Mouse (Mus musculus) cerebellum, adult (tissue): ENCODE results near the gene Ddx28.

Experiments
- ATAC-seq: cut with Nextera tagmentation; 2 replicates; pipeline ENCODE4 v1.9.2; 2017; ENCODE audit warnings: mild to moderate bottlenecking, moderate library complexity, mixed read lengths; ENCODE audit not compliant: insufficient number of reproducible peaks, low FRiP score, low TSS enrichment

Ddx28 gene

DNA sequence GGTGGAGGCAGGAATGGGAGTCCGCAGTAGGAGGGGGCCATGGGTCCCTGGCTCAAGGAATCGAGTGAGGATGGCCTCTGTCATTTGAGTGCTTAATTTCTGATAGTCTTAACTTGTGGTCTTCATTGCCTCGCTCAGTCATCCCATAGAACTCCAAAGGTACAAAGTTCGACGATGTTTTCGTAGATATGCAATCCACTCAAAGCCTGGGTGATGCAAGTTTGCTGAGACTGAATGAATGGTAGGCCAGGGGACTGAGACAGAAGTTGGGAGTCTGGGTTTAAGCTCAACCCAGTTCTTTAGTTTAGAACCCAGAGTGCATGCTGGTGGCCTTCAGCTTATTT lies at the start of gene Ddx28:
Ddx28 (minus strand) TSS at position 240 of the 344 bp plus-strand sequence.
- no peak; the same call in 1 of the 2 replicates for ATAC-seq

DNA sequence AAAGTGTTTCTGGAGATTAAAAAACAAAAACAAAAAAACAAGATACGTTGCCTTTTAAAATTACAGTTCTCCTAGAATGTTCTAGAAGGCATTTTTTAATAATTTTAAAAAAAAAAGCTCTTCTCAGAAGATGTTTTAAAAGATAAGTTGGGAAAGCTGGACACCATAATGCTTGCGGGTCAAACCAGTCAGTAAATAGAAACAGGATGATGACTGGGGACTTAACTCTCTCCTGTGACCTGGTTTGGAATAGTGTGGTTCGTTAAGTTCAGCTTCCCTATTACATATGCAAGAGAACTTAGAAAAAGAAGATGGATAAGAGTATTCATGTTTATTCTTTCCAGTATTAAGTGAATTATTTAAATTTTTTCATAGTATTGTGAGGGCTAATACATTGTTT lies 48.8 kb upstream of the Ddx28 start:
- ATAC-seq, result no peak

DNA sequence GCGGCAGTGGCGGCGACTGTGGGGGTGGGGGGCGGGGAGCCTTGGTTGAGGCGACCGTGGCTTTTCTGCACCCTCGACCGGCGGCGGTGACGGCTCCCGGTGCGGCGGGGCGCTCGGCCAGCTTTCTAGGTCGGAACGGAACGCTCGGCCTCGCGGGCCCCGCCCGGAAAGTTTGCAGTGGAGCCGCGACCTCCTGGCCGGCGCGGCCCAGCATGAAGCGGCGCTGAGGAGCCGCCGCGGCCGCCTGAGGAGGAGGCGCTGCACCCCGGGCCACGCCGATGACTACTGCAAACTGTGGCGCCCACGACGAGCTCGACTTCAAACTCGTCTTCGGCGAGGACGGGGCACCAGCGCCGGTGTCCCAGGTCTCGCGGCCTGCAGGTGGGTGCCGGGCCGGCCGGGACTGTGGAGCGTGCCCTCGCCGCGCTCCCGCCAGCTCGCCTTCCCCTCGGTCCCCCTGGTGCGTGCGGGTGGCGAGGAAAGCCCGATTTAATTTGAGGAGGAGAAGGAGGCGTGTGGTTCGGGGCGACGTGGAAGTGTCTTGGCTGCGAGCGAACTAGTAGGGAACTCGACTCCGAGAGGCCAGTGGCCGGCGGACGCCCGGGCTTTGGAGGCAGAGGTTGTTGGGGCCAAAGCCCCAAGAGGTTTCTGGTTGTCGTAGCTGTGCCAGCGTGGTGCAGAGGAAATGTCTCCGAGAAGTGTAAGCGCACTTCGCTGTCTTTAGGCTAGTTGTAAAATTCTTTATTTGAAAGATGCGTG lies 48.1 kb upstream of the Ddx28 start:
- peak; percentile 72 for ATAC-seq

DNA sequence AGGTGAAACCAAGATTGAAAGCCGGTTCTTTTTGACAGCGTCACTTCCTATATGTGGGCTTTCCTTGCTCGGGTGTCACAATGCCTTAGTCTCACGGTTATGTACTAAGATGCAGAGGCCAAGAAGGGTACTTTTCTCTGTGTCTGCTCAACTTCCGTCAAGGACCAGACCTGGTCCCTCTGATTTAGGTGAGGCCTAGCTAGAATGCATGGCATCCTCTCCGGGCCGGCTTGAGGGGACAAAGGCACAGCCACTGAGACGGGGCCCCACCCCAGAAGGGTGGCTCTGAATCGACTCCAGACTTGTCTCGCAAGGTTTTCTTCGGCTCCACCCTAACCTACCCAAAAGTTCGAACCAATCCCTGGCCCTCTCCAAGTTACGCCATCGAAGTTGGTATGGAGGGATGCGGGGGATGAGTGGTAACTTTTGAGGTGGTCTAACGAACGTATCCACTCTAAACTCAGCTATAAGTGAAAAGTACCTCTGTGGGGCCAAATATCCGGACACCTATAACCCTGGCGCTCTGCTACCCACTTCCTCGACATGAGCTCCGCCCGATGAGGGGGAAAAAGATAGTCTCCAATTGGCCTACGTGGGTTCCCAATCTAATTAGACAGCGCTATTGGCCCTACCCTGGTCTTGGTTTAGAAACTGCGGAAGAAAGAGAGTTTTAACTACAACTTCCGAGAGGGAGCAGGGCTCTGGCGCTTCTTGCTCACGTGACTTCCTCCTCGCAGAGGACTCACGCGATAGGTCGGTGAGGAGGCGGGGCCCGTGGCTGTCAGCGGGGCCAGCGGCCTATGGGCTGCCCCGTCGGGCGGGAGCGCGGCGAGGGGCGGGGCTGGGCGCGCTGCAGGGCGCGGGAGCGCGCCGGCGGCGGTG lies 47.3 kb upstream of the Ddx28 start, which contains the start of gene Nfatc3:
Nfatc3 (plus strand) TSS at position 110 of the 882 bp plus-strand sequence.
- ATAC-seq, result peak; percentile 98

DNA sequence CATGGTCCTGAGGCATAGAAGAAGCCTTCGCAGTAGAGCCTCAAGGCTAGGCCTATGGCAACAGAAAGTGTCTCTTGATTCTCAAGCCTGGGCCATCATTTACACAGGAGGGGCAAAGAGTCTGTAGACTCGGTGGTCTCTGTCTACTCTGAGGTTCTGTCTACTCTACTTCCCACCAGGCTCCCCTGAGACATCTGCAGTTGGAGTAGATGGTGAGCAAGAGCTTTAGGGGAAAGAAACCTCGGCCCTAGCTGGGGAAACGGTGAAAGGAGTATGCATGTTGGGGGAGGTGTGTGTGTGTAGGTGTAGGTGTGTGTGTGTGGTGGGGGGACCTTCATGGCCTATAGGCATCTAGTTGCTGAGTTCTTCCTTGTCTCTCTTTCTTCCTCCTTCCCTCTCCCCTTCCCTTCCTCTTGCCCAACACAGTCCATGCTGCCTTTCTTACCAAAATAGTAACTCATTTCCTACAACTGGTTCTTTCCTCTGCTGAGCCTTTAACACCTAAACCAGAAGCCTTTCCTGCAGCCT lies 44.8 kb upstream of the Ddx28 start:
- no peak for ATAC-seq

DNA sequence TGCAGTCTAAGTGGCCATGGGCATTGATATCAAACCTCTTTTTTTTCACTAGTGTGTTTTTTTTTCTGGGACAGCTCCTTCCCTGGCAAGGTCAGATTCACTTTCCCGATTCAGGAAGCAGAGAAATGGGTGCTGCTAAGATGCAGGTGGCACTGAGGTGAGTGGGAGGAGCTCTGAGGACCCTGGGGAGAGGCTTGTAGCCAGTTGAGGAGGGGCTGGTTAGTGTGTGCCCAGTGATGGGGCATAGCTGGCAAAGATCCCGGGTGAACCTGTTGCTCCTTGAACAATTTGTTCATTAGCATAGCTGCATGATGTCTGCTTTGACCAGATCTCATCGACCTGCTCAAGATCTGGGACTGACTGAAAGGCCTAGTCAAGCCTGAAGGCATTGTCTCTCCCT lies 43.4 kb upstream of the Ddx28 start:
- no peak for ATAC-seq

DNA sequence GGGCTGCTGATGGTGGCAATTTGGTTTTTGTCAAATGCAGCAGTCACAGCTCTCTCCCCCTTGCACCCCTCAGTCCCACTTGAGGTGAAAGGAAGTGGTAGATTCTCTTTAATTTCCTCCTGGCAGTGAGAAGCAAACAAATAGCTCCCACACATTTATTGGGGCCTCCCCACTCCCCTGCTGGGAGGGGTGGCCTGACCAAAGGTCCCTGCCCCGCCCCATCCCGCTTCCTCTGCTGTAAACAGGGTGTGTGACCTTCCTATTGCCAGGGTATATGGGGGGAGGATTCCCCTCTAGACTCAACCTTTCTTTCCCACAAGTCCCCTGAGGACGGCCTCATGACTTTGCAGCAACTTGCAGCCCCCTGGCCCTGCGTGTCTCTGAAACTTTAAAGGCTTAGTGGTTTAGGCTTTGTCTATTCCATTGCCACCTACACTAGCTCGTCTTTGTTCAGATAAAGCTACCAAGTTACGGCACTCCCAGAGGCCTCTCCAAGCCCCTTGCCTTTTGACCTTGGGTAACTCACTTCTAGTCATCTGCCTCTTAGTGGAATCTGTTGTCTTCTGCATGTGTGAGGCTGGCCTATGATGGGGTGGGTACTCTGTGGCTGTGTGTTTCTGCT lies 42.6 kb upstream of the Ddx28 start:
- no peak for ATAC-seq

DNA sequence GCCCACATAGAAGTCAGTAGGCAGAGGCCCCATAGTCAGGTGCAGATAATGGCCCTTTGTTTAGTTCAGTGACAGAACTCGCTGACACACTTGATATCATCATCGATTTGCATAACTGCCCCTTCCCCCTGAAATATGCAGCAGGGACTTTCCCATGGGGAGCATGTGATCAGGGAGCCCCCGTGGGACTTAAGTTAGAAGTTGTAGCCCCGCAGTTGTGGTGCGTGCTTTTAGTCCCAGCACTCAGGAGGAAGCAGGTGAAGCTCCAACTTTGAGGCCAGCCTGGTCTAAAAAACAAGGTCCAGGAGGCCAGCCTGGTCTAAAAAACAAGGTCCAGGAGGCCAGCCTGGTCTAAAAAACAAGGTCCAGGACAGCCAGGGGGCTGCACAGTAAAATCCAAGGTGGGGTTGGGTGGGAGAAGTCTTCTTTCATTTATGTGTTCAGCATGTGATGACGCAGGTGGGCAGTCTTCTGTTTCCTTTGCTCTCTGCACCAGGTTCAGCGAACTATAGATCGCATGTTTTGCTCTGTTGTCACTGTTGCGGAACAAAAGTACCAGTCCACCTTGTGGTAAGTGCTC lies 40.9 kb upstream of the Ddx28 start:
- no peak for ATAC-seq

DNA sequence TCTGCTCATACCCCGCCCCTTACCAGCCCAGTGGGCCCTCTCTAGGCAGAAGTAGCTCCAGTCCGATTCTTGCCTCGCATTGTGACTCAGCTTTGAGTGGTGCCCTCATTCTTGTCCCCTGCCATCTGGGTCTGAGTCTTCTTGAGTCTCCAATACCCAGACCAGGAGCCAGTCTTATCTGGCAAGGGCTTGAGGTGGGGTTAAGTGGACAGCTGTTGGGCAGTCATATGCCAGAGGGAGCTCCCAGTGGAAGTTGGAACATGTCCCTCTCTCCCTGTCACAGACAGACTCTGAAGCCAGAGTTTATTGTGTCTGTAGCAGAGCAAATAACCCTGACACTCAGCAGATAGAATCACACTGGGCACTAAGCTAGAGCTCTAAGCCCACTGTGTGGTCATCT lies 39.4 kb upstream of the Ddx28 start:
- ATAC-seq, result no peak

DNA sequence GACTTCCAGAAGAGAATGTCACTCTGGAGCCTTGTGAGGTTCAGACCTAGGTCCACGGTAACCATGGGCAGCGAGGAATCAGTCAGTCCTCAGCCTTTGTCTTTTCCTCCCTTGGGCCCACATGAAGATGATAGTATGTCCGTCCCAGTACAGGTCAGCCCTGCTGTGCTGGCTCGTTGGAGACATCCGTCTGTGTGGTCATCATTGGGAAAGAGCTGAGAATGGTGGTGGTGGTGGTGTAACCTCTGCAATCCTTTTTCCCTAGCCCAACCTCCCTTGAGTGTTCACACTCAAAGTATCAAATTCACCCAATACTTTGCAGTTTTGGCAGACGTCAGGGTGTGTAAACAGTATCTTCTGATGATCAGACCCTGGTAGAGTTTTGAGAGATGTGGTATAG lies 38.2 kb upstream of the Ddx28 start:
- ATAC-seq, result no peak

DNA sequence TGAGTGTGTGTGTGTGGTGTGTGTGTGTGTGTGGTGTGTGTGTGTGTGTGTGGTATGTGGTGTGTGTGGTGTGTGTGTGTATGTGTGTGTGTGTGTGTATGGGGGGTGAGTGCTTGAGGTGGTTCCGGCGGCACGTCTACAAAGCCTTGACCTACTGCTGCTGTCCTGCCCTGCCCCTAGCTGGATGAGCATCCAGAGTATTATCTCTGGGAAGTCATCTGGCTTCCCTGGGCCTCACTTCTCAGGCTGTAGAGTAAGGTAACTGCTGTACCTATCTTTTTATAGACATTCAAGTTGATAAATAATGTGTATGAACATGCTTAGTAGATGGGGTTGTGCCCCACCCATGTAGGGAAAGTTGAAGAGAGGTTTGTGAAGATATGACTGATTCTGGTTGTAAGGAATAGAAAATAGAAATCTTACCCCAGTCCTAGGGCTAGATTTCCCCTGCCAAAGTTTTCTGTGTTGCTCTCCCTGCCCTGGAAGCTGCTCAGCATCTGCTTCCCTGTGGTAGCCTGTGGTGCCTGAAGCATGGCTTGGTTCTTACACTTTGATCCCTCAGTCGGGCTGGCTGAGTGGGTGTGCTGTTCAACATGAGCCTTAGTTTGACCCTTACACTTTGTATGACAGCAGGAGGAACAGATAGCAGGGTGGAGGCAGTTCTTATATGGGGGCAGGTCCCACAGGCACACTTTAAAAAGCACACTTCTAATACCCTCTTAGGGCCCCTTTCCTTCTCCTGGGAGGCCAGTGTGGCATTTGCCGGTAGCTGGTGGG lies 36.4 kb upstream of the Ddx28 start:
- no peak for ATAC-seq

DNA sequence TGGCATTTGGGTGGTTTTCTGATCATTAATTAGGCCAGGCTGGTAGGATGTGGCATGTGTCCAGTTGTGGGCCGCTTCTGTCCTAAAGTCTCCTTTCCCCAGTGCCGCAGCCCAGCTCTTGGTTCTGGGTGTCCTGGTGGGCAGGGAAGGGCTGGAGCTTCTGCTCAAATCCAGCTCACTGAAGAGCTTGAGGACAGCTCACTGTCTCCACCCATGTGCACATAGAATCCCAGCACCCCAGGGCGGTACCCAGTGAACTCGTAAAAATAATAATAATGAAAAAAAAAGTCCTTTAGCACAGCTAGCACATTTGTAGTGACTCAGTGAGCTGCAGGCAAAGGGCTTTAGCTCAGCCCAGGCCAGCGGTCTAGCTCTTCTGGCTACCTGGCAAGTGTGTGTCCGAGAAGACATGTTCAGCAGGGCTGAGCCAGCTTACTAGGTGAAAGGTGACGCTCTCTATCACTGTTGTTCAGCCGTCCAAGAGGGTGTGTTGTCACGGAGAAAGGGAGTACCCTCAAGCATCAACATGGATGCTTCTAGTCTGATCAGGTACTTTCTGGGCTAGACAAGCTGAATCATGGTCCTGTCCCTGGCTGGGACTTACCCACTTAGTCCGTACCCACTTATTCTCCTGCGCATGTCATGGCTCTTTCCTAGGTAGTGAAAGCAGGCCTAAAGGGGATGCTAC lies 35.3 kb upstream of the Ddx28 start:
- ATAC-seq, result no peak

DNA sequence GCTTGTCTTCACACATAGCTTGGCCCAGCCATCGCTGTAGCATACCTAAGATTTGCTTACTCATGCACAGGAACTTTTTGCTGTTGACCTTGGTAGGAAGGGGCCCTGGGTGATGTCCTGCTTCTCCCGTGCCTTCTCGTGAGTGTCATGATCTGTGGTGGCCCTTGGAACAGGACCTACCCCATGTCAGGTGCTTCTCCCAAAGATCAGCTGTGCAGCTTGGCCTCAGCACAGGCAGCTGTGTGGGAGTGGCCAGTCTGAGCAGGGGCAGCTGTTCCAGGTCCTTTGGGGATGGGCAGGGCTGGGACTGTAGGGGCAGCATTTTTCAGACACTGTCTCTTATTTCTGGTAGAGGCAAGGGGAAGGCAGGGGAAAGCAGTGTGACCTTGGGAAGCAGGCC lies 32.5 kb upstream of the Ddx28 start:
- no peak for ATAC-seq

DNA sequence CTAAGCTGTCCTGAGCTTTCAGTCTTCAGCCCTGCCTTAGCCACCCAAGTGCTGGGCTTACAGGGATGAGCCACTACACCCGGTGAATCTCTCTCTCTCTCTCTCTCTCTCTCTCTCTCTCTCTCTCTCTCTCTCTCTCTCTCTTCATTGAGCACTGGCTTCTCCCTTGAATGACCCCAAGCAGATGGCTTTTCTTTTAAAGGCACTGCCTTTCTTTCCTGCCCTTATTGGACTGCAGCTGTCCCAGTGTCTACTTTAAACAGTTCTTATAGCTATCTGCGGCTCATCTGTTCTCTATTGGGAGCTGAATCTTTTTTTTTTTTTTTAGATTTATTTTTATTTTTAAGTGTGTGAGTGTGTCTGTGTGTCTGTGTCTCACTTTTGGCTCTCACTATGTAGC lies 31.4 kb upstream of the Ddx28 start:
- no peak for ATAC-seq

DNA sequence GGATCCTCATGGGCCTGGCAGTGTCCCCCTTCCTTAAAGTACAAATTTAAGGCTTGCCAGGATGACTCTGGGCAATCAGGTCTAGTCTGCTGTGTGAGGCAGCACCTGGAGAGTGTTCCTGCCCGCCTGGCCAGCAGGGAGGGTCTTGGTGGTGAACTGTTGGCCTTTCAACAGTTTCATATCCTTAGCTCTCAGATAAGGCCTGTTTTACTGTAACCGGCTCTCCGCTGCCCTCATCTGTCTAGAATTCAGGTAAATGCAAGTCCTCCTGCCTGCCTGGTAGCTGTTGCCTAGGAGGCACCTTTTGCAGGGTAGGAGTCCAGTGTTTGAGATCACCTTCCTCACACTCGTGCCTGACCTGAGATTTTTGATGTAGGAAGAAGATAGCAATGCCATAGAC lies 28.5 kb upstream of the Ddx28 start:
- ATAC-seq, result no peak

DNA sequence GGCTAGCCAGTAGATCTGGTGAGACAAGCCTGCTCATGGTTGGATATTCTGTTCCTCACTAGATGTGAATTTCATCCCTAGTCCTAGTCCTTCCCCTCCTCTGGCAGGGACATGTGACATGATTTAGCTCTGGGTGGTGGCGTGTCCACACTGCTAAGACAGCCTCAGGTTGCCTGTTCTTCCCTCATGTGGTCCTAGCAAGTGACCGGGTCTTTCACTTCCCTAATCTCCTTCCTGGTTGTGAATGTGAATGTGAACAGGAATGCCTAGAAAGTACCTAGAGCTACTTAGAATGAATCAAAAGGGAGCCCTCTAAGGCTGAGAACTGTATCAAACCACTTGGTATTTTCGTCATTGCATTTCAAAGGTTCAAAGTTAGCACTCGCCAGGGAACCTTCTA lies 27.9 kb upstream of the Ddx28 start:
- ATAC-seq, result no peak

DNA sequence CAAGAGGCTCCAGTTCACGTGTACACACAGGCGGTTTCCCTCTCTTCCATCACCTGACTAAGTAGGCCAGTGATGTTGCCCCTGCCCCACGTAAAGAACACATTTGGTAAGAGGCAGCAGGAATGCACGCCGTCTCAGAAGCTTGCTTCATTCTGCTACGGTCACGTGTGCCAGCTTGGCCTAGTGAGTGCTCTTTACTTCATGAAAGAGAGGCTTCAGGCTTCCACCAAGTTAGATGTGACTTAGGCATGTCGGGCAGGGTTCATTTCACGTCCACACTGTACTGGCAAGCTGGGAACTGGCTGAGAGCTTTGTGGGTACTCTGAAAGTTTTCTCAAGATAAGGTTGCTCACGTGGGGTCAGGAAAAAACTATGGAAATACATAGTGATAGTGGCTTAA lies 27.0 kb upstream of the Ddx28 start:
- no peak for ATAC-seq

DNA sequence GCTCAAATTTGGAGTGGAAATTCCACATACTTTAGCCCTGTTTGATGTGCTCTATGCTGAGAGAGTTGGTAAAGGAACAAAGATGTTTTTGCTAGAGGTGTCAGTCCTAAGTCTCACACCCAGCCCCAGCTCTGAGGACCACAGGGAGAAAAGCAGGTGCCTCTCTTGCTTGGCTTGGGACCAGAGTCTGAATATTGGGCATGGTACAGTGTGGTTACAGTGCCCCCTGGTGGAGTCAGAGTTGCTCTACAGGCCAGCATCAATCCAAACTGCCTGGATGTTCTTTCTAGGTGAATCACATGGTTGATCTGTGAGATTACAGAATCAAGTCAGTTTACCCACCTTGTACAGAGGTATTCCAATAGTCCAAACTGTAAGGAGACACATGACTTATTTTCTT lies 10.8 kb upstream of the Ddx28 start:
- ATAC-seq, result peak; percentile 75

DNA sequence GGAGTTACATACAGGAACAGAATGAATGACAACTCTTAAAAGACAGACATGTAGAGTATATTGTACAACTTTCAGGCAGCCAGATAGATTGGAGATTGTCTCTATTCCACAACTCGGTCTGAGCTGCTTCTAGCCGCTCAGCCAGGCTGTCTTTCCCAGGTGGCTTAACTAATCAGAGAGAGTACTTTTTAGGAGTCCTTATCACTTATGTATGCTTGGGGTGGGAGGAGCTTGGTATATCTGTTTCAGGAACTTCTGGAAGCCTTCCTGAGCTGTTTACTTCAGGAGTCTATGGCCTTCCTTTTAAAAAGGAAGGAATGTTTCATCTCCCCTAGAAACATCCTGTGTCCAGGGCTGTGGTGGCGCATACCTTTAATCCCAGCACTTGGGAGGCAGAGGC lies 6.4 kb upstream of the Ddx28 start:
- no peak for ATAC-seq
